Mouse (Mus musculus) stomach, embryonic 16.5 days (tissue): ENCODE measurements around the gene Cyp4f16. TPM values are rescaled to one million over a fixed set of nuclear protein-coding genes. Genes with fewer than 3 reads are reported as not detected.
"Not testable (repeated sequence)": the region's sequence is repeated elsewhere in the genome, so short reads cannot be mapped to it uniquely, and the experiment has no call there.

Experiments
- ATAC-seq: fragments of 200-750 bp; cut with Nextera tagmentation; 2 replicates; pipeline ENCODE4 v1.8.0; 2017; ENCODE audit warnings: moderate number of reproducible peaks, moderate TSS enrichment; ENCODE audit not compliant: insufficient read depth, low FRiP score
- H3K27ac ChIP-seq: fragments of 300-500 bp; sonication (generic); 2 replicates; pipeline ENCODE4 v1.5.1; 2014; ENCODE audit warnings: low read length
- H3K27me3 ChIP-seq: fragments of 300-500 bp; sonication (generic); 2 replicates; pipeline ENCODE4 v1.6.1; 2014; ENCODE audit warnings: low read length, control low read depth, mixed read lengths; ENCODE audit not compliant: control insufficient read depth, insufficient read depth
- H3K36me3 ChIP-seq: fragments of 300-500 bp; sonication (generic); 2 replicates; pipeline ENCODE4 v1.6.1; 2014; ENCODE audit warnings: low read length; ENCODE audit not compliant: control insufficient read depth, insufficient read depth
- H3K4me1 ChIP-seq: fragments of 300-500 bp; sonication (generic); 2 replicates; pipeline ENCODE4 v1.6.1; 2014; ENCODE audit warnings: low read length, control low read depth, mixed read lengths; ENCODE audit not compliant: control insufficient read depth, insufficient read depth
- H3K4me2 ChIP-seq: fragments of 300-500 bp; sonication (generic); 2 replicates; pipeline ENCODE4 v1.6.1; 2014; ENCODE audit warnings: low read depth, low read length, mixed read lengths
- H3K4me3 ChIP-seq: fragments of 300-500 bp; sonication (generic); replicated peaks from 2 replicates; pipeline ENCODE4 v1.5.1; 2014; ENCODE audit warnings: mild to moderate bottlenecking, low read length
- H3K9ac ChIP-seq: fragments of 300-500 bp; sonication (generic); 2 replicates; pipeline ENCODE4 v1.6.1; 2014; ENCODE audit warnings: low read length
- H3K9me3 ChIP-seq: fragments of 300-500 bp; sonication (generic); replicated peaks from 2 replicates; pipeline ENCODE4 v1.6.1; 2016; ENCODE audit warnings: low read length, control low read depth; ENCODE audit not compliant: control insufficient read depth
- WGBS: fragments of 180-500 bp; shearing (Covaris S2); extraction: QIAGEN DNeasy Blood & Tissue Kit; methylation state at CpG from one replicate; pipeline ENCODE4 v1.1.7; 2014; 5-methylcytosine and 5-hydroxymethylcytosine counted together
- polyA plus RNA-seq: library from polyadenylated mRNA; unstranded; fragments of >200 nt; fragmentation: Nextera tagmentation; extraction: Ambion mirVana; gene quantifications from 2 replicates; pipeline ENCODE4 v1.2.1, GENCODE M21; 2015

The Cyp4f16 gene
- polyA plus RNA-seq: 26.4 and 28.7 TPM in 2 replicates

GRCm38 (mm10) chr17:32536051-32536866, at the start of gene Cyp4f16:
Cyp4f16 (plus strand) TSS chr17:32536558.
- peak within 1 kb of the TSS; percentile 75 for H3K4me2 ChIP-seq
- peak within 1 kb of the TSS; percentile 72 for H3K27ac ChIP-seq
- H3K4me1 ChIP-seq, H3K9me3 ChIP-seq, H3K27me3 ChIP-seq, H3K36me3 ChIP-seq: not testable (repeated sequence)
- peak within 1 kb of the TSS; percentile 77 for H3K9ac ChIP-seq
- peak within 1 kb of the TSS; percentile 63 for H3K4me3 ChIP-seq
- peak; percentile 98 for ATAC-seq
- WGBS: 6% methylated on average over 5 of the region's 5 CpGs

DNA sequence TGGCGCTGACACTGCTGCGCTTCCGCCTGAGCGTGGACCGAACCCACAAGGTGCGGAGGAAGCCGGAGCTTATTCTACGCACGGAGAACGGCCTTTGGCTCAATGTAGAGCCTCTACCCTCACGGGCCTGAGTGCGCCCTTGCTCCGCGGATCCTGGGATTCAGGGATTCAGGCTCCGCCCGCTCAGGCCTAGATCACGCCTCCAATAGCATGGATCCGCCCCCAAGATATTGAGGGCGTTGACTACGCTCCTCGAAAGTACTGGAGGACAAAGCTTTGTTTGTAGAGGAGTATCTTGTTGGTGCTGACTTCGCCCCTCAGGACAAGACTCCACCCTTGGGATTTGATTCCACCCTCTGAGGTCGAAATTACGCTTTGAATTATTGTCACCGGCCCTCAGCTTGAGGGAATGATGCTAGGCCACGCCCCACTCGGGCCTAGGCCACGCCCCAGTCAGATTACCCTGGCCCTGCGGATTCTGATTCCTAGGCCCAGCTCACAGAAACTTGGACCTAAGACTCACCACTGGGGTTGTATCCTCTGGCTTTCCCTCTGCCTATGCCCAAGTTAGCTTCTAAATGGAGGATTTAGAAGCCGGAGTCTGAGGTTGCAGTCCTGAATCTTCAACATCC, 43.9 kb upstream of the Cyp4f16 start:
- H3K9ac ChIP-seq: peak overlapping the region; percentile 51
- H3K4me1 ChIP-seq: no peaks in the 10 kb centered on the region
- no peak overlapping the region for H3K27ac ChIP-seq
- 11% methylated on average over 30 of the region's 30 CpGs for WGBS
- H3K4me2 ChIP-seq: peak overlapping the region; percentile 53
- peak; percentile 77; the same call in 1 of the 2 replicates for ATAC-seq
- peak overlapping the region; percentile 42 for H3K4me3 ChIP-seq
- 0 out of 2 replicates have a peak, but pooled peaks cover 3% of the 10 kb centered on the region for H3K27me3 ChIP-seq
- H3K9me3 ChIP-seq: no peaks in the 10 kb centered on the region
- H3K36me3 ChIP-seq: no peaks in the 10 kb centered on the region

GRCm38 (mm10) chr17:32494601-32495000, 41.8 kb upstream of the Cyp4f16 start:
- Histone ChIP-seq H3K36me3 (no peaks in the 10 kb centered on the region), H3K4me3 (no peak overlapping the region), H3K4me2 (no peak overlapping the region), H3K27ac (no peak overlapping the region), H3K27me3 (0 out of 2 replicates have a peak, but pooled peaks cover 3% of the 10 kb centered on the region), H3K9me3 (no peaks in the 10 kb centered on the region), H3K4me1 (no peaks in the 10 kb centered on the region), H3K9ac (no peak overlapping the region)
- peak; percentile 81; the same call in 1 of the 2 replicates for ATAC-seq
- 58% methylated on average over 1 of the region's 1 CpGs for WGBS

DNA sequence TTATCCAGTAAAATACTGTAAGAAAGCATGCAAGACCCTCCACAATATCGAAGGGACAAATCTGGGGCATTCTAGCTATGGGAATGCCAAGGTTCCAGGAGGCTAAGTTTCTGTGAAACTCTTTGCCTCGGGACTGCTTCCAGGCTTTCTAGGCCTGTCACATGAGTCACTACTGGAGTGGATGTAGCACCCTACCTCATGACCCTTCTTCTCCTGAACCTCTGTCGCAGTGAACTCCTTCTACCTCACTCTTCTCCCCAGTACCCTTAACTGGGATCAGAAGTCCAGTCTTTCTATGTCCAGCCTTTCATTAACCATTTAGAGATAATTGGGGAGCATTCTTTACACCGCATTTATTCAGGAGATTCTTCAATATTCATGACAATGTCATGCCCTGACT, 35.8 kb upstream of the Cyp4f16 start:
- not testable (repeated sequence) for ATAC-seq, H3K27me3 ChIP-seq, H3K4me3 ChIP-seq, H3K27ac ChIP-seq, H3K4me2 ChIP-seq, H3K36me3 ChIP-seq, H3K9ac ChIP-seq, H3K4me1 ChIP-seq, H3K9me3 ChIP-seq
- WGBS: 82% methylated on average over 4 of the region's 4 CpGs

DNA sequence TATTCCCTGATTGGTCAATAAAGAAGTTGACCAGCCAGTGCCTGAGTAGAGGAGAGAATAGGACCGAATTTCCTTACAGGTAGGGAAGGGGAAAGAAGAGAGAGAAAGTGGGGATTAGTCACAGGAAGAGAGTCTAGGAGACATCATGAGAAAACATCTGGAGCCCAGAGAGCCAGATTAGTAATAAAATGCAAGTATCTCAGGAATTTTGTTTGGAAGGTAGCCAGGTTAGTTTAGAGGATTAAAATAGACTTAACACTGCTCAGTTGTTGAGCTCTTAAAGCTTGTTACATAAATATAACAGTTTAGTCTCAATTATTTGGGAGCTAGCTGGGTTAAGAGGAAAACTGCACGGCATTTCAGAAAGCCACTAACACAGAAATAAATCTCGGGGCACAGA, 35.3 kb upstream of the Cyp4f16 start:
- Histone ChIP-seq H3K4me3 (no peak overlapping the region), H3K27ac (no peak overlapping the region), H3K4me2 (no peak overlapping the region), H3K36me3 (no peaks in the 10 kb centered on the region), H3K4me1 (no peaks in the 10 kb centered on the region), H3K9ac (no peak overlapping the region), H3K27me3 (no peaks in the 10 kb centered on the region), H3K9me3 (no peaks in the 10 kb centered on the region)
- no peak for ATAC-seq
- WGBS: 52% methylated on average over 3 of the region's 3 CpGs

- H3K9me3 ChIP-seq: no peaks in the 10 kb centered on the region
- WGBS: 45% methylated on average over 2 of the region's 2 CpGs
- ATAC-seq: no peak
- H3K9ac ChIP-seq: no peak overlapping the region
- 0 out of 2 replicates have a peak, but pooled peaks cover 6% of the 10 kb centered on the region for H3K4me1 ChIP-seq
- H3K27ac ChIP-seq: no peak overlapping the region
- no peaks in the 10 kb centered on the region for H3K27me3 ChIP-seq
- no peak overlapping the region for H3K4me3 ChIP-seq
- H3K4me2 ChIP-seq: no peak overlapping the region
- H3K36me3 ChIP-seq: no peaks in the 10 kb centered on the region
Measured at GRCm38 (mm10) chr17:32503111-32503510, 33.2 kb upstream of the Cyp4f16 start.

DNA sequence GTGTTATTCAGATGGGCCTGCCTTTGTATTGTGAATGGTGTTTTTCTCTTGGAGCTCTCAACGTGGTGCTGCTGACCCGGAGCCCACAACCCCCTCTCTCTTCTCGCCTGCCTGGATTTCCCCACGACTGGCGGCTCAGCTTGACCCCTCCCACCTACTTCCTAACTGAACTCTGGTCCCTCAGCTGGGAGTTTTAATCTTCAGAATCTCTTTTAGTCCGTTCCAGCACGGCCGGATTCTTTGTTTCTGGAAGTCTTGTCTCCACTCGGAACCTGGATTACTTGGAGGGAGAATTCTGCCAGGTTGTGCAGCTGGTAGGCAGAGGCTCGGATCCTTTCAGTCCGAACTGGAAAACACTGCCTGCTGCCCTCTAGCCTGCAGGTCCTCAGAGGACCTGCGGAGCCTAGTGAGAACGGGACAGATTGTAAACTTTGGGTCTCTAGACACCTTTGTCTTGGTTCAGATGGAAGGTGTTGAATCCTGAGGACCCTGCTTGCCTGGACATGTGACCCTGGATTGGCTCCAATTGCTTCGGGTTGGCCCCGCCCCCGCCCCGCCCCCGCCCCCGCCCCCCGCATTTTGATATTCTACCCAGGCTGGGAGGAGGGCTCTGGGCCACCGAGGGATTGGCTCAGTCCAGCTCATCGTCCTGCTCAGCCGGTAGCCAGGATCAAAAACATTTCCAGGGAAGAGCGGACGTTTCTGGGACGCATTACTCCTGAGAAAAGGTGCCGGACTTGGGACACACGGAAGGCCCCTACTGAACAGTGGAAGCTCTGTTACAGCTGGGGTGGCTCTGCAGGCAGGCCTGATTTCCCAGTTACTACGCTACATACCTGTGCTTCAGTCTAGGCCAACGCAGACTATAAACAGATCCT, 30.3 kb upstream of the Cyp4f16 start, which contains the start of gene Cyp4f17:
Gene Cyp4f17 (plus strand): TSS at position 200 of the 878 bp plus-strand sequence.
- H3K4me1 ChIP-seq: 0 out of 2 replicates have a peak, but pooled peaks cover 6% of the 10 kb centered on the region
- WGBS: under 1% methylated on average over 30 of the region's 30 CpGs
- no peaks in the 10 kb centered on the region for H3K27me3 ChIP-seq
- H3K36me3 ChIP-seq: no peaks in the 10 kb centered on the region
- peak within 1 kb of the TSS; percentile 72 for H3K9ac ChIP-seq
- H3K9me3 ChIP-seq: no peaks in the 10 kb centered on the region
- peak; percentile 88 for ATAC-seq
- peak within 1 kb of the TSS; percentile 63 for H3K4me2 ChIP-seq
- peak within 1 kb of the TSS; percentile 47 for H3K27ac ChIP-seq
- peak within 1 kb of the TSS; percentile 55 for H3K4me3 ChIP-seq

GRCm38 (mm10) chr17:32506729-32507245, 29.6 kb upstream of the Cyp4f16 start:
- H3K4me2 ChIP-seq: peak overlapping the region; percentile 63
- H3K4me3 ChIP-seq: peak overlapping the region; percentile 55
- H3K27ac ChIP-seq: peak overlapping the region; percentile 47
- 0 out of 2 replicates have a peak, but pooled peaks cover 6% of the 10 kb centered on the region for H3K4me1 ChIP-seq
- no peaks in the 10 kb centered on the region for H3K9me3 ChIP-seq
- no peaks in the 10 kb centered on the region for H3K27me3 ChIP-seq
- WGBS: 43% methylated on average over 9 of the region's 9 CpGs
- no peaks in the 10 kb centered on the region for H3K36me3 ChIP-seq
- peak; percentile 43; the same call in 1 of the 2 replicates for ATAC-seq
- H3K9ac ChIP-seq: peak overlapping the region; percentile 72
